Mouse (Mus musculus) liver, postnatal 0 days (tissue): ENCODE data around the gene Cxcr5.

ENCODE experiments used
- CTCF ChIP-seq: sonication (generic); IDR thresholded peaks from 2 replicates; pipeline ENCODE4 v1.5.1; 2016; ENCODE audit warnings: antibody characterized with exemption, low read depth
- EP300 ChIP-seq: IDR thresholded peaks from 2 replicates; pipeline ENCODE4 v1.6.1; 2016; ENCODE audit warnings: antibody characterized with exemption, low read depth, mild to moderate bottlenecking

DNA sequence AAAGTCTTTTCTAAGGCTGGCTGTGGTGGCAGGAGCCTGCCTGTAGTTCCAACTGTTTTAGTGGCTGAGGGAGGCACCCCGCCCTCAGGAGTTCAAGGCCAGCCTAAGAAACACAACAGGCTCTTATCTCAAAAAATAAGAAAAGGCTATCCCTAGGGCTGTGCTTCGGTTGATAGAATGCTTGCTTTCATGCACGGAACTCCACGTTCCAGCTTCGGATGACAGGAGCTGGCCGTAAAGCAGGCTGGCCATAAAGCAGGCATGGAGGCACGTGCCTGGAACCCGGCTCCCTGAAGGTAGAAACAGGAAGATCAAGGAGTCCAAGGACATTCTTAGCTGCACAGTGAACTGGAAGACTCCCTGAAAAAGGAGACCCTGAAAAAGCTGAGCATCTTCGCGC is 70.3 kb downstream of the Cxcr5 start:
- TF ChIP-seq CTCF (no peak), EP300 (no peak)
